Mouse (Mus musculus) liver, embryonic 14.5 days (tissue): Measurements from ENCODE around the gene Ggt1. TPM values are rescaled to one million over a fixed set of nuclear protein-coding genes. Genes with fewer than 3 reads are reported as not detected.

ENCODE experiments used
- ATAC-seq: fragments of 200-750 bp; cut with Nextera tagmentation; 2 replicates; pipeline ENCODE4 v1.8.0; 2017; ENCODE audit warnings: moderate number of reproducible peaks, mild to moderate bottlenecking, moderate library complexity; ENCODE audit not compliant: insufficient read depth
- DNase-seq, 3 experiments: peaks; one replicate each; pipeline ENCODE4 v3.0.0-alpha.2; 2012 to 2013; ENCODE audit warnings: low read depth in 3 of 3, low spot score in 3 of 3
- H3K27ac ChIP-seq: fragments of 300-500 bp; sonication (generic); 2 replicates; pipeline ENCODE4 v1.5.1; 2014; ENCODE audit warnings: moderate library complexity, mild to moderate bottlenecking, control low read depth, inconsistent platforms
- H3K27me3 ChIP-seq: fragments of 300-500 bp; sonication (generic); 2 replicates; pipeline ENCODE4 v1.6.1; 2014; ENCODE audit warnings: mild to moderate bottlenecking, low read length, moderate library complexity; ENCODE audit not compliant: control insufficient read depth, insufficient read depth
- H3K36me3 ChIP-seq: fragments of 300-500 bp; sonication (generic); replicated peaks from 2 replicates; pipeline ENCODE4 v1.6.1; 2014; ENCODE audit warnings: low read depth; ENCODE audit not compliant: control insufficient read depth, insufficient read depth
- H3K4me1 ChIP-seq, 2 experiments: fragments of 200-500 bp in 1 of 2; fragments of 300-500 bp in 1 of 2; sonication (generic) in 1 of 2; replicated peaks; 2 replicates each; pipeline ENCODE4 v1.6.1; 2012 to 2014; ENCODE audit warnings: antibody characterized with exemption in 1 of 2, inconsistent platforms in 1 of 2, low read length in 1 of 2; ENCODE audit not compliant: control insufficient read depth in 2 of 2, insufficient read depth in 2 of 2
- H3K4me2 ChIP-seq: fragments of 300-500 bp; sonication (generic); 2 replicates; pipeline ENCODE4 v1.6.1; 2014; ENCODE audit warnings: low read depth, mild to moderate bottlenecking, control low read depth, moderate library complexity
- H3K4me3 ChIP-seq, 2 experiments: fragments of 200-500 bp in 1 of 2; fragments of 300-500 bp in 1 of 2; sonication (generic) in 1 of 2; 2 replicates each; pipeline ENCODE4 v1.5.1; 2012 to 2014; ENCODE audit warnings: low read depth in 2 of 2, low read length in 2 of 2, mild to moderate bottlenecking in 2 of 2, control low read depth in 1 of 2, inconsistent platforms in 1 of 2, moderate library complexity in 1 of 2; ENCODE audit not compliant: insufficient read depth in 1 of 2
- H3K9ac ChIP-seq: fragments of 300-500 bp; sonication (generic); replicated peaks from 2 replicates; pipeline ENCODE4 v1.6.1; 2014; ENCODE audit warnings: mild to moderate bottlenecking, control low read depth, moderate library complexity
- H3K9me3 ChIP-seq: fragments of 300-500 bp; sonication (generic); 2 replicates; pipeline ENCODE4 v1.6.1; 2016; ENCODE audit warnings: low read length, mixed read lengths; ENCODE audit not compliant: control insufficient read depth
- CTCF ChIP-seq: IDR thresholded peaks from 2 replicates; pipeline ENCODE4 v1.5.1; 2016; ENCODE audit warnings: antibody characterized with exemption, low read depth, control low read depth
- EP300 ChIP-seq: IDR thresholded peaks from 2 replicates; pipeline ENCODE4 v1.6.1; 2016; ENCODE audit warnings: antibody characterized with exemption, low read depth
- WGBS: fragments of 180-500 bp; shearing (Covaris S2); extraction: QIAGEN DNeasy Blood & Tissue Kit; methylation state at CpG from one replicate; pipeline ENCODE4 v1.1.7; 2014; ENCODE audit not compliant: insufficient replicate concordance; 5-methylcytosine and 5-hydroxymethylcytosine counted together
- polyA plus RNA-seq, 2 experiments: library from polyadenylated mRNA; depleted of rRNA in 1 of 2; stranded (reverse) in 1 of 2; unstranded in 1 of 2; fragments of >200 nt; fragmentation: Nextera tagmentation in 1 of 2; extraction: Ambion mirVana in 1 of 2; gene quantifications; 2 replicates each; pipeline versions ENCODE4 v1.2.1 to v1.2.3; 2012 to 2014

Gene Ggt1
- polyA plus RNA-seq, 2 experiments = 4.3 to 5.2 TPM

DNA sequence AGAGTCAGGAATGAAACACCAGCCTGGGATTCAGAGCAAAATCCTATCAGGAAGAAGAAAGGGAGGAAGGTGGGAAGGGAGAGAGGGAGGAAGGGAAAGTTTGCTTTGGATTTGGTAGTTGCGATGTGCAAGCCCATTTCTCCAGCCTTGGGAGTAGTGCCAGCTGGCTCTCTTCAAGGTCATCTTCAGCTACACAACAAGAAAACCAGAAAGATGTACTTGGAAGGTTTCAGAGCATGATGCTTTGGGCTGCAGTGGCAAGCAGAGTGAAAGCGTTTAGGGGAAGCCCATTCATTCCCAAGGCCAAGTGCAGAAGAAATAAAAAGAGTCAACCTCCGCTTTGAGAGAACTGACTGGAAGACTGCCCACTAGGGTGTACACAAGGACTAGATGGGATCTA lies 66.1 kb downstream of the Ggt1 start:
- Histone ChIP-seq H3K4me2 (no peak overlapping the region), H3K27ac (no peak overlapping the region), H3K27me3 (no peaks in the 10 kb centered on the region), H3K36me3 (no peaks in the 10 kb centered on the region), H3K9ac (no peak overlapping the region), H3K9me3 (no peaks in the 10 kb centered on the region), H3K4me1 (no peaks in the 10 kb centered on the region), H3K4me3 (no peak overlapping the region)
- WGBS = 72% methylated on average over 3 of the region's 3 CpGs
- TF ChIP-seq EP300 = no peak
- TF ChIP-seq CTCF = no peak
- DNase-seq (no peak), ATAC-seq (no peak)

DNA sequence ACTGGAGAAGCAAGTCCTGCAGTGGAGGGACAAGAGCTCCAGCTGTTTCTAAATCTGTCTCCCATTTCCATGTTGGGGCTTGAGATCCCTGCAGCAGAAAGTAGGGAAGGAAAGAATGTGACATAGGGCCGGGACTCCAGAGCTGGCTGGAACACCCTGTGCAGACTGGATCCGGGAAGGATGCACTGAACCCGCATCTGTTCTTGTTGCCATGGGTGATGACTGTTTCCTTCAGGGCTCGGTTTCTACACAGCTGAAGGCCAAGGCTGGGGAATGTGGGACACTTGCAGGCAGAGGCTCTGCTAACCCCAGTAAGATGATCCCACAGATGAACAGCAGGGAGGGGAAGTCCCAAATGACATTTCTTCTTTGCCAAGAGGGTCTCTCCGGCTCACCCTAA lies 71.2 kb downstream of the Ggt1 start:
- ATAC-seq = no peak
- DNase-seq = no peak
- Histone ChIP-seq H3K27ac (no peak overlapping the region), H3K4me1 (no peaks in the 10 kb centered on the region), H3K4me2 (no peak overlapping the region), H3K36me3 (no peaks in the 10 kb centered on the region), H3K9ac (no peak overlapping the region), H3K4me3 (no peak overlapping the region), H3K27me3 (no peaks in the 10 kb centered on the region), H3K9me3 (no peaks in the 10 kb centered on the region)
- WGBS = 47% methylated on average over 5 of the region's 5 CpGs
- TF ChIP-seq CTCF (no peak), EP300 (no peak)

DNA sequence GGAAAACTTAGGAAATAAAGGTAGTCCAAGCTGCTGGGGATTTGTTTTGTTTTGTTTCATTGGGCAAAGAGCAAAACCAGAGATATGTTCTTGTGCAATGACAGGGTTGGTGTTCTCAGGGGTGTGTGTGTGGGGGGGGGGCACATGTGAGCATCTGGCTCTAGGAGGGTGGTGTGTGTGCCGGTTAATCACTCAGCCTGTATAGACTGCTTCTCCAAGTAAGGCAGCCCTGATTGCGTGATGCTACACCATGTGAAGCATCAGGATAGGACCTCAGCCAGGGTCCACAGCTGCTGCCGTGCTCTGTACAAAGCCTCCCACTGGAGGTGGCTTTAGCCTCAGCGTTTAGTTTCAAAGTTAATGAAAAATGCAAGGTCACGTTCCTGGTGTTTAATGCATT lies 71.6 kb downstream of the Ggt1 start:
- WGBS = 73% methylated on average over 5 of the region's 5 CpGs
- no peak for TF ChIP-seq CTCF
- no peak for TF ChIP-seq EP300
- no peak overlapping the region for H3K9ac ChIP-seq
- no peak overlapping the region for H3K27ac ChIP-seq
- H3K4me2 ChIP-seq = no peak overlapping the region
- no peaks in the 10 kb centered on the region for H3K4me1 ChIP-seq
- H3K36me3 ChIP-seq = no peaks in the 10 kb centered on the region
- no peak for ATAC-seq
- no peak for DNase-seq
- H3K4me3 ChIP-seq = no peak overlapping the region
- H3K9me3 ChIP-seq = no peaks in the 10 kb centered on the region
- no peaks in the 10 kb centered on the region for H3K27me3 ChIP-seq

DNA sequence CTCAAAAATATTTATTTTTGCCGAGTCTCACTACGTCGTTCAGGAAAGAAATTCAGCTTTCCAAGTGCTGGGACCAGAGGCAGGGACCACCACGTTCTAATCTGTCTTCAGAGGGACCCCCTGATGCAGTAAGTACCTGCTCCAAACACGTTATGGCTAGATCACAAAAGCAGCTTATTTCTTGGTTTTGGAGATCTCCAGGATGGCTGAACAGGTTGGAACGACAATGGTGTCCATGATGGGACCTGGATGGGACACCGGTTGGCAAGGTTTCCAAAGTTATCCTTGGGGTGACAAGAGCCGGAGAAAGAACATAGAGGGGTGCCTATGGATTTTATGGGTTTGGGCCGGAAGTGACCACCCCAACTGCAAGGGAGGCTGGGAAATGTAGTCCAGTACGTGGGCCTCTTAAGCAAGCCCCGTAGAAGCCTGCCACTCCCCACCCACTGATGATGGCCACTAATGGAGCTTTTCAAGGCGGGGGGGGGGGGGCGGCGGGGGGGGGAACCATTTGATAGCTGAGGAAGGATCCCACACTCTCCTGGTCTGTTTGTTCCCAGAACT lies 72.3 kb downstream of the Ggt1 start:
- Histone ChIP-seq H3K9ac (no peak overlapping the region), H3K9me3 (no peaks in the 10 kb centered on the region), H3K27ac (no peak overlapping the region), H3K36me3 (no peaks in the 10 kb centered on the region), H3K27me3 (no peaks in the 10 kb centered on the region), H3K4me3 (no peak overlapping the region), H3K4me2 (no peak overlapping the region), H3K4me1 (no peaks in the 10 kb centered on the region)
- TF ChIP-seq EP300 (no peak), CTCF (no peak)
- ATAC-seq = no peak
- no peak for DNase-seq
- WGBS = 55% methylated on average over 14 of the region's 14 CpGs

DNA sequence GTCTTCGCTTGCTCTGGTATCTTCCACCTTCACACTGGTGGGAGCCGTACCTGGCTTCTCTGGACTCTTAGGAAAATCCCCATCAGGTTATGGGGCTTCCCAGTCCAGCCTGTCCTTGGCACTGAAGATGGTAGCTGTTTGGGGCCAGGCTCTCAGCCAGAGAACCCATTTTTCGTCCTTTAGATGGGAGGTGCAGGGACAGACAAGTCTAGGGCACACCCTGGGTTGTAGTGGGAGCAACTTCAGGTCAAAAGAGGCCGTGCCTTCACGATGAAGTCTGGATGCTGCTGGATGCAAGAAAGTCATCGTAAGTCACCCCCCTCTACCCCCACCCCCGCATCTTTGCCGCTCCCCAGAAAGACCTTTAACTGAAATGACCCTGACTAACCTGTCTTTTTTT lies 73.2 kb downstream of the Ggt1 start:
- no peak overlapping the region for H3K9ac ChIP-seq
- no peaks in the 10 kb centered on the region for H3K36me3 ChIP-seq
- DNase-seq (no peak), ATAC-seq (no peak)
- no peaks in the 10 kb centered on the region for H3K27me3 ChIP-seq
- H3K4me1 ChIP-seq = no peaks in the 10 kb centered on the region
- no peak overlapping the region for H3K4me2 ChIP-seq
- H3K27ac ChIP-seq = no peak overlapping the region
- TF ChIP-seq CTCF (no peak), EP300 (no peak)
- no peak overlapping the region for H3K4me3 ChIP-seq
- 76% methylated on average over 8 of the region's 8 CpGs for WGBS
- no peaks in the 10 kb centered on the region for H3K9me3 ChIP-seq
